Mouse (Mus musculus): ENCODE data around the gene Ank.

GRCm38 (mm10) chr15:27495981-27496401 is 29.5 kb downstream of the Ank start:
- no peak for TF ChIP-seq CTCF (IDR thresholded peaks at IDR 0.05; ENCODE audit: control insufficient read depth, insufficient read depth, low read length)
- TF ChIP-seq POLR2A (IDR thresholded peaks at IDR 0.05; ENCODE audit: borderline replicate concordance, control insufficient read depth, low read depth, low read length), result no peak
